Mouse (Mus musculus) E14TG2a.4 (cell line): ENCODE data around the gene Itgam.

Source experiments
- CTCF ChIP-seq: conservative IDR thresholded peaks from 2 replicates; pipeline ENCODE4 v1.5.1; 2014; ENCODE audit warnings: low read length
- POU5F1 ChIP-seq: IDR thresholded peaks from 2 replicates; pipeline ENCODE4 v1.6.1; 2014; ENCODE audit warnings: low read length, borderline replicate concordance

DNA sequence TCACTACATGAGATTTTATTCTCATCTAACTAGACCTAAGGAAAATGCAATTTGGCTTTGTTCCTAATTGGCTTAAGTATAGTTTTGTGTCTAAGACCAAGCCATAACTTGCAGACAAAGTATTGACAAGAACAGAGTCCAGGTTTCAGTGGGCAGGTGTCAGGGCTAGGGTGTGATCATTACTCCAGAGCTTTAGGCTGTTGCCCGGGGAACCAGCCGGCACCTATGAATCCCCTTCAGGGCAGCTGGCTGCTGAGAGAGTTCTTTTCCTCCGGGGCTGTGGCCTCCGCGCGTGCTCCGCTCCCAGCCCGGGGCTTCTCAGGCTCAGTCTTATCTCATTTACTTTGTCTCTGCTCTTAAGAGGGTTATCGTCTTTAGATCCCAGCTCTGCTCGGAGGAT is 92.5 kb downstream of the Itgam start:
- TF ChIP-seq CTCF (no peak), POU5F1 (no peak)
